Mouse (Mus musculus) ES-E14 (cell line): ENCODE data around the gene Dctn2.

Experiments
- CHD2 ChIP-seq: IDR thresholded peaks from 2 replicates; pipeline ENCODE4 v1.6.1; 2014; ENCODE audit warnings: mild to moderate bottlenecking, low read depth, low read length, inconsistent platforms
- MAFK ChIP-seq: IDR thresholded peaks from 2 replicates; pipeline ENCODE4 v1.6.1; 2014; ENCODE audit warnings: mild to moderate bottlenecking, low read depth, low read length, inconsistent platforms; ENCODE audit not compliant: insufficient read depth
- ZC3H11A ChIP-seq: IDR thresholded peaks from 2 replicates; pipeline ENCODE4 v1.6.1; 2012; ENCODE audit warnings: low read depth, mild to moderate bottlenecking, inconsistent platforms, low read length, borderline replicate concordance

DNA sequence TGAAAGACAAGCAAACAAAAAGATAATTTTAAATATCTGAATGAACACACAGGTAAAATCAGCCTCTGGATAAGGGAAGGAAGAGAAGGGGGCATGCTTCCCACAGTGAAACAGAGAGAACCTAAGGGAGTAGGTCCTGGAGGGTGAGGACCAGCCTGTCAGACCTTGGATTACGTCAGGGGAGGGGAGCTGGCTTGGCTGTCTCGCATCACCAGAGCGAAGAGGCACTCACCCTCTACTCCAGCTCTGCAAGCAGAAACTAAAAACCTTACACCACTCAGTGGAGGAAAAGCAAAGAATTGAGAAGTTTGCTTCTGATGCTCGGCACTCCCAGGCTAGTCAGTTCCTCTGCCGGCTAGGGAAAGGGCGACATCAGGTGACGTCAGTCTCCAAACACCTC, 53.8 kb downstream of the Dctn2 start:
- no peak for TF ChIP-seq CHD2
- TF ChIP-seq ZC3H11A = no peak
- TF ChIP-seq MAFK = no peak
